Mouse (Mus musculus) myocyte (in vitro differentiated cells): Measurements from ENCODE around the gene Lalba.

Experiments used
- CEBPB ChIP-seq: IDR thresholded peaks from 2 replicates; pipeline ENCODE4 v1.6.1; 2011; ENCODE audit warnings: mild to moderate bottlenecking, moderate library complexity; ENCODE audit not compliant: poor library complexity, insufficient read depth, severe bottlenecking
- E2F4 ChIP-seq: IDR thresholded peaks from one replicate; pipeline ENCODE4 v1.6.1; 2011; ENCODE audit warnings: mild to moderate bottlenecking, control low read depth, moderate library complexity; ENCODE audit not compliant: insufficient read depth
- MAX ChIP-seq: IDR thresholded peaks from one replicate; pipeline ENCODE4 v1.6.1; 2011; ENCODE audit warnings: low read depth, mild to moderate bottlenecking, control low read depth
- MYOD1 ChIP-seq, 3 experiments: IDR thresholded peaks; one replicate each; pipeline ENCODE4 v1.6.1; 2011; ENCODE audit warnings: control low read depth in 2 of 3, low read depth in 2 of 3, mild to moderate bottlenecking in 2 of 3, moderate library complexity in 1 of 3; ENCODE audit not compliant: insufficient read length in 2 of 3, control insufficient read depth in 1 of 3
- MYOG ChIP-seq, 3 experiments: IDR thresholded peaks; one replicate each; pipeline ENCODE4 v1.6.1; 2011; ENCODE audit warnings: control low read depth in 2 of 3, low read depth in 2 of 3, mild to moderate bottlenecking in 2 of 3; ENCODE audit not compliant: insufficient read length in 2 of 3, control insufficient read depth in 1 of 3, insufficient read depth in 1 of 3
- POLR2A ChIP-seq: IDR thresholded peaks from one replicate; pipeline ENCODE4 v1.6.1; 2011; ENCODE audit warnings: low read depth, mild to moderate bottlenecking, control low read depth, moderate library complexity; ENCODE audit not compliant: insufficient read length
- POLR2AphosphoS2 ChIP-seq: IDR thresholded peaks from one replicate; pipeline ENCODE4 v1.6.1; 2011; ENCODE audit warnings: low read depth, control low read depth; ENCODE audit not compliant: insufficient read length
- TCF12 ChIP-seq: IDR thresholded peaks from one replicate; pipeline ENCODE4 v1.6.1; 2011; ENCODE audit warnings: mild to moderate bottlenecking, control low read depth; ENCODE audit not compliant: poor library complexity, insufficient read depth, severe bottlenecking
- USF1 ChIP-seq: IDR thresholded peaks from one replicate; pipeline ENCODE4 v1.6.1; 2011; ENCODE audit warnings: low read depth, mild to moderate bottlenecking, control low read depth, moderate library complexity

- TF ChIP-seq POLR2A (no peak), POLR2AphosphoS2 (no peak), MYOD1 (IDR thresholded peaks at IDR 0.05; ENCODE audit: control insufficient read depth in 1 of 3, insufficient read length in 2 of 3, low read depth in 2 of 3) (no peak), USF1 (no peak), MAX (no peak), MYOG (IDR thresholded peaks at IDR 0.05; ENCODE audit: control insufficient read depth in 1 of 3, insufficient read depth in 1 of 3, insufficient read length in 2 of 3, low read depth in 2 of 3) (no peak), CEBPB (no peak), E2F4 (no peak), TCF12 (no peak)
Measured at GRCm38 (mm10) chr15:98511386-98511928, 28.9 kb upstream of the Lalba start.
